Mouse (Mus musculus): ENCODE results near the gene Adgb.

GRCm38 (mm10) chr10:10320364-10321083, 151.6 kb downstream of the Adgb start:
- no peak for TF ChIP-seq EP300 (optimal IDR thresholded peaks at IDR 0.05)
- TF ChIP-seq CTCF (IDR thresholded peaks at IDR 0.05; ENCODE audit: low read depth): no peak
